Mouse (Mus musculus) layer of hippocampus, adult 18-20 months (tissue): ENCODE data around the gene Mpdu1. TPM values are rescaled to one million over a fixed set of nuclear protein-coding genes. Genes with fewer than 3 reads are reported as not detected.
"Not testable (repeated sequence)": the region's sequence is repeated elsewhere in the genome, so short reads cannot be mapped to it uniquely, and the experiment has no call there.

ENCODE experiments used
- DNase-seq, 2 experiments: peaks; one replicate each; pipeline ENCODE4 v3.0.0; 2022; ENCODE audit warnings: low spot score in 2 of 2
- long read RNA-seq: library from polyadenylated mRNA; stranded (forward); transcript quantifications from one replicate; pipeline ENCODE4 v2.0.0, GENCODE M21; 2021
- total RNA-seq, 2 experiments: library from RNA; stranded (reverse); gene quantifications; 2 replicates each; pipeline ENCODE4 v1.2.3; 2021

The Mpdu1 gene
- 10 to 100 TPM; 56.2 to 60.3 TPM for total RNA-seq
- long read RNA-seq, transcript Mpdu1-202 (6 exons, 646 nt): minor isoform, 5 of 22 reads
- long read RNA-seq, transcript Mpdu1-201 (7 exons, 1,321 nt): major isoform, 13 of 22 reads
- long read RNA-seq, partial matches to known transcripts: 0 of 22 reads
- long read RNA-seq, other reads (novel, unspliced or antisense): 3 of 22 reads

DNA sequence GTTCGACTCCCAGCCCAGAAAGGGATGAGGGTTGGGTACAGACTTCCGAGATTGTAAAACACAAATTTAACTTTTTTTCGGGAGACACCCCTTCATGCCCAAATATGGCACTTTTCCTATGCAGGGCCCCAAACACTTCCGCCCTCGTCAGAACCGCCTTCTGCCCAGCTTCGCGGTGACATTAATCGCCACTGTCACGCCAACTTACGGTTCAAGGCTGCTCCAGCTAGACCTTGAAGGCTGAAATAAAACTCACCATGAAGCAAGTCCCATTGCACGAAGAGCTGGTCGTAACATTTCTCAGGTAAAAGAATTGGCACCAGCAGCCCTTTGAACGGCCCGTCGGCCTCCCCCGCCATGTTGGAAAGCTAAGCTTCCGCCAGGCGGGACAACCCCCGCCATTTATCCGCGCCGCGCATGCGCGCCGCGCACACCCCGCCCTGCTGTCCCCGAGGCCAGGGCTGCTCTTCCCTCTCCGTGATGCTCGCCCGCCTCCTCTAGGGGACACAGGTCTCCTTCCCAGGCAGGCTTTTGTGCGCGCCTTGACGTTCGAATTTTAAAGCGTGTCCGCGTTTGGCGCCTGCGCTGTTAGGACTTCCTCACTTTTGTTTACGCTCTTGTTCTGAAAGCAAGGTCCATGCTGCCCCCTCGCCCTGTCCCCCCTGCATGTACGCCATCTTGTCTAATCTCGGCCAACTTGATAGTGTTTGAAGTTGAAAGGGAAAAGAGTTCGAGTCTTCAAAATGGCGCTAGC is at the start of gene Mpdu1:
Gene Mpdu1 (minus strand): TSS at position 430 of the 754 bp plus-strand sequence.
- peak; percentile 93 to 94 for DNase-seq

DNA sequence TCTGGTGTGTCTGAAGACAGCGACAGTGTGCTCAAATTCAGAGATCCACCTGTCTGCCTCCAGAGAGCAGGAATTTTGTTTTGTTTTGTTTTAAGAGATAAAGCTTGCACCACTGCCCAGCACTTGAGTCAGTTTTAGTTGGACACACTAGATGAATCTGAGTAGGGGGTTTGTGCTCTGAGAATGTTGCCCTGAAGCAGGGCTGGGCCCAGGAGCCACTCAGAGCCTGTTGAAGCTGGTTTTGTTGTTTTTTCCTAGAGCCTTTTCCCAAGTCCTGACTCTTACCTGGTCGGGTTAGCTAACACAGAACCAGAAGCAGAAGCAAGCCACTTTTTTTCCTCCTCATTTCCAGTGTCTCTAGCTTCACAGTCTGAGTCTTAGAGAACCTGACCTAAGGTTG is 48.6 kb upstream of the Mpdu1 start:
- DNase-seq: no peak

DNA sequence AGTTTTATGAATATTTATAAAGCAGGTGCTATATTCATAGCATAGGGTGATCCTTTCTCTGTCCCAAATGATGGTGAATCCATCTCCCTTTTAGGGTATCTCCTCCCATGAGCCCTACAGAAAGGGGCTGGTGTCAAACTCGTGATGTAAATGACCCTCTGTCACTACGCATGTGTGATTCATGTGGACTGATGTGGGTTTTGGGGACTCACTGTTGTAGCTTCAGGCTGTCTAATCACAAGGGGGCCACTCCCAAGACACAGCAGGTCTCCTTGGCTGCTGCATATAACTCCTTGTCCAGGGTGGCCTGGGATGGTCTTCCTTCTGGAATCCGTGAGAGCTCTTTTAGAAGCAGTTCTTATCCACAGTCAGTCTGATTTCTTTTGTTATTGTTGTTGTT is 48.0 kb upstream of the Mpdu1 start:
- no peak for DNase-seq

DNA sequence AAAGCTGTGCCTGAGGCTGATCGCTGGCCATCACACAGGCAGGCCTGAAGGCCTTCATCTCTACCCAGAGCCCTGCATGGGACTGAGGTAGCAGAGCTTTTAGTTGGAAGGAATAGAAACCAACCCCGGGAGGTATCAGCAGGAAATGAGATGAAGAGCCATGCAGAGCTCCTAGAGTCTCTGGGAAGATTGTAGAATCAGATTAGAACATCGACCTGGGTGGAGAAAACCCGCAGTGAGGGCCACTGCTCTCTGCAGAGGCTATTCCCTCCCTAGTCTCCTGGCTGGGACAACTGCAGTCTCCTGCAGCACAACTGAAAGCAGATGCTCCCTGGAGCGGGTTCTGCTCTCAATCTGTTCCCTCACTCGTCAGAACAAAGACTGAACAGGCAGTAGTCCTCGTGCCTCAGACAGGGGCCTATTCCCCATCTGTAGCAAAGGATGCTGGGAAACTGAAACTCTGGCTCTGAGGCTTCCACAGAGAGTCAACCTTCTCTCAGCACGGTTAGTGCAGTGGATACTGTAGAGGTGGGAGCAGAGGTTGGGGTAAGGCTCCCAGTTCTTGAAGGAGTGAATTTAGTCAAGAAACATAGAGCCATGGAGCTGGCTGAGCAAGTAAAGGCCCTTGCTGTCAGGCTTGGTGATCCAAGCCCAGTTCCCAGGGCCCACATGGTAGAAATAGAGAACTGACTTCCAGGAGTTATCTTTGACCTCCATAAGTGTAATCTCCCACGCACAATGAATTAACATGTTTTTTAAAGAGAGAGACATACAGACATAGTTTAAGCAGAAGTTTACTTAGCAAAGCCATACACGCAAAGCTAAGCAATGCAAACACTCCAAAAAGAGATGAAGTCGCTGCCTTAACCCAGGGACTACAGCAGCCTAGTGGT is 47.4 kb upstream of the Mpdu1 start:
- peak in 1 of 2 experiments; percentile 60 for DNase-seq

DNA sequence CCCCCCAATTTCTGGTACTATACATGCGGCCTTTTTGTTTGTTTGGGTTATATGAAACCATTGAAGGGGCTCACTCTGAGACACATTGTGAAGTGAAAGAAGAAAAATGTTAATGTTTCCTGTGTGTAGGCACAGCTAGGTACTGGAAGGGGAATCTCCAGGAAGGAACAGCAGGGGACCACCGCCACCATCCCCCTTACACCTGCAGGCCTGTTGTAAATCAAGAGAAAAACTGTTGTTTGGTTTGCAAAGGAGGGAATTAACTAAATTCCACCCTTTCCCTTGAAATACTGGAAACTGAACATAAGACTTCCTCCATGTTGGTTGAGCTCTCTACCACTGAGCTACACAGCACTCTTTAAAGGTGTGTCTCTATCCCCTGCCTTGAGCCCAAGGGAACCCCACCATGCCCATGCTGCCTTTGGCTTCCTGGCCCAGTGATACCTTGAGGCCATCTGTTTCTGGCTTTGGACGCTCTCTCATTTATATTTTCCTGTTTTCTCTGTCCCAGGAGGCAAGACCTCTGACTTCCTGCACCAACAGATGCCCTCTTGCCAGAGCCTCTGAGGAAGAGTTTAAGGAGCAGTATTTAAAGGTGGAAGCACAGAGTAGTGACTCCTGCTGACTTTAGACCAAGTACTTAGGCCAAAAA is 46.3 kb upstream of the Mpdu1 start:
- DNase-seq: no peak

DNA sequence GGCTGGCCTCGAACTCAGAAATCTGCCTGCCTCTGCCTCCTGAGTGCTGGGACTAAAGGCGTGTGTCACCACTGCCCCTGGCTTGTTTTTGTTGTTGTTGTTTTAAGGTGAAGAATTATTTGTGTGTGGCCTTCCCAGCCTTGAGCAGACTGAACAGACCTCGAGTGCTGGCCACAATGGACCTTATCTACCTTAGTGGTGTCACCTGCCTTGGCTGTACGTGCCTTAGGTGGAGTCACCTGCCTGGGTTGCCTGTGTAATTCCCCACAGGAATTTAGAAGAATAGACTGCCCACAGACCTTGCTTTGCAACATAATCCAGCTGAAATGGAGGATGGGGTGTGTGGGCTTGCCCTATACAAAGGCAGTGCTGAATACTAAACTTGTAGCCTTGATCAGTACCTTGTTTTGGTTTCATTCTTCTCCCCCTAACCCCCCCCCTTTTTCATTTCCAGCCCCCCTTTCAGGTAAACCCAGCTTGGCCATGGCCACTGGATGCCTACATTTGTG is 45.5 kb upstream of the Mpdu1 start:
- DNase-seq: no peak

DNA sequence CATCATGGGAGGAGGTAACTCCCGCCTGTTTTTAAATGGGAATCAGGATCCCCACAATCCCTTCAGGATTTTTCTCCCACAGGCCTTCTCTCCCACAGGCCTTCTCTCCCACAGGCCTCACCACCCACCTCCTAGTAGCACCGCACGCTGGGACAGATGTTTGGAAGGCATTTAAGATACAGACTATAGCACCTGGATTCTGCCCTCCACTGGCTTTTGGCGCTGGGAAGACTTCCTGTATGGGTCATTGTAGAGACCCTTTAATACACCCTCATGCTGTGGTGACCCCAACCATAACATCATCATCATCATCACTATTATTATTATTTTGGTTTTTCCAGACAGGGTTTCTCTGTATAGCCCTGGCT is 45.0 kb upstream of the Mpdu1 start:
- no peak for DNase-seq

DNA sequence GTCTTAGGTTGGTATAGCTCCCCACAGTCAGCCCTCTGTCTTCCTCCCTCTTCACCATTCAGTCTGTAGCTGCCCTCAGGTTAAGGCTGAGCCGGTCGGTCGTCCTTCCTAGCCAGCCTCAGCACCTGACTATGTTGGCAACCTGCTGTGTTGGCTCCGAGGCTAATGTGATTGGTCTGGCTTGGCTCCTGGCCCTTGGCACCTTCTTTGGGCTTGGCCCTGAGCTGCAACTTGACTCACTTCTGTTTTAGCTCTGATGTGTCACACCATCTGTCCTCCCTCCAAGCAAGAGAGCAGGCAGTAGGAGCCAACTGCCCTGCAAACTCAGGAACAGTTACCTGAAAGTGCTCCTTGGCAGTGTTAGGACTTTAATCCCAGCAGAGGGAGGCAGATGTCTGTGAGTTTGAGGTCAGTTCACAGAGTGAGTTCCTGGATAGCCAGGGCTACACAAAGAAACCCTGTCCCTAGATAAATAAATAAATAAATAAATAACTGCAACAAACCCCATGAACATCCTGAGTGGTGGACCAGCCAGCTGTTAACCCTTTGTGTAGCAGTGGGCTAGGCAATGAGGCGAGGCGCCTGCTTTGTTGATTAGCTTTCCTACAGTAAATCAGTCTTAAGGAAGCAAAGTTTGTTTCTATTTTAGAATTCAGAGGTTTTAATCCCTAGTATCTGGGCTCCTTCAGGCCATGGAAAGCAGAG is 44.5 kb upstream of the Mpdu1 start:
- peak in 1 of 2 experiments; percentile 24 for DNase-seq

DNA sequence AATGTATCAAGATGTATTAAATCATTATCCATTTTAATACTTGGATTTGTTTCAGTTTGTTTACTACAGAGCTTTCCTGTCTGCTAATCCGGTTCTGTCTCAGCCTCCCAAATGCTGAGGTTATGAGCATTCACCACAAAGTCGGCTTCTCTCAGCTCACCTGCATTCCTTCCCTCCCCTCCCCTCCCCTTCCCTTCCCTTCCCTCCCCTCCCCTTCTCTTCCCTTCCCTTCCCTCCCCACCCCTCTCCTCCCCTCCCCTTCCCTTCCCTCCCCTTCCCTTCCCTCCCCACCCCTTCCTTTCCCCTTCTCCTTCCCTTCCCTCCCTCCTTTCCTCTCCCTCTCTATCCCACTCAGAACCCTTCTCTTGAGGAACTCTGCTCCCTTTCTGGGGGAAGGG is 42.2 kb upstream of the Mpdu1 start:
- no peak for DNase-seq

DNA sequence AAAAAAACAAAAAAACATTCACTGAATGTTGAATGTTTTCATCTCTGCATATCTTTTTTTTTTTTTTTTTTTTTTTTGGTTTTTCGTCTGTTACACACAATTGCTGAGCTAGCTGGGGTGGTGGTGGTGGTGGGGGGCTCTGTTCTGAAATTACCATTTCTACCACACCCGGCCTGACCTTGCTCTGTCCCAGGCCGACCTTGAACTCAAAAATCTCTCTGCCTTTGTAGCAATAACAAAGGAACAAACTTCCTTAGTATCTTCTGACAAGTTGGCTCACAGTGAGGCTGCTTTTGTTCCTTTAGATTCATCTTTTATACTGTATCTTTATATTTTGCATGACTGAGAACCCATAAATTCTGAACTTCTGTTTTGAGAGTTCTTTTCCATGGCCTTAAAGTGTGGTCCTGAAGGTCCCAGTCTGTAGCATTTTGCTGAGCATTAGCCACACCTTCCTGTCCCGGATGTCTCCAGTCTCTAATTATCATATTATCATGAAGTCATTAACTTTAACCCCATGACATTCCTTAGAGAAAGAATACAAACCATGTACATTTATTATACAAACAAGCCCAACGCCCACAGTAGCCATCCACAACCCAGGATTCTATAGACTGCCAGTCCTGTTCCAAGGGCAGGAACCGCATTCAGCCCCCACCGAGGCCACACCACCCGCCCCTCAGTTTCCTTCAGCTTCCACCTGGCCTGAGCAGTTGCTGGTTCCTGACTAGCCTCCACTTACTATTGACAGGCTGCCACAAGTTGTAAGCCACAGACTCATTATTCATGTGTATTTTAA is 41.6 kb upstream of the Mpdu1 start:
- DNase-seq: no peak

DNA sequence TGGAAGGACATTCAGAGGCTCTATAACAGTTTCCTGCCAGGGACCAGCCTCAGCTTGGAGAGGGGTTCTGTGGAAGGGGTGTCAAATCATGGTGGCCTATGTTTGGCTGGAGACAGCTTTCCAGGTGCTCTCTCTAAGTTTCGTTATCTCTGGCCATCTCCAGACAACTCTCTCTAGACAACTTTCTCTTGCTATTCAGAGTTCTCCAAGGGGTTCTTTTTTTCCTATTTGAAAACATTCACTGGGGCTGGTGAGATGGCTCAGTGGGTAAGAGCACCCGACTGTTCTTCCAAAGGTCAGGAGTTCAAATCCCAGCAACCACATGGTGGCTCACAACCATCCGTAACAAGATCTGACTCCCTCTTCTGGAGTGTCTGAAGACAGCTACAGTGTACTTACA is 40.9 kb upstream of the Mpdu1 start:
- not testable (repeated sequence) for DNase-seq

DNA sequence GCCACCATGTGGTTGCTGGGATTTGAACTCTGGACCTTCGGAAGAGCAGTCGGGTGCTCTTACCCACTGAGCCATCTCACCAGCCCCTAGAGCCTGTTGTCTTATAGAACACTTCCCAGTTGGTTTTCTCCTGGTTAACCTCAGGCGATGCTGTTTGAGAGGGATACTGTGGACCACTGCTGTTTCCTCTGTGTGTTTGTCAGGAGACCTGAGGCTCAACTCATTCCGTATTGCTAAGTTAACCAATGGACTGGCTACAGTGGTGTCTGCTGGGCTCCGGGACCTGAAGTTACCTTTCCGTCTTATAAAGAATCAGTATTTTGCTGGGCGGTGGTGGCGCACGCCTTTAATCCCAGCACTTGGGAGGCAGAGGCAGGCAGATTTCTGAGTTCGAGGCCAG is 40.4 kb upstream of the Mpdu1 start:
- DNase-seq: not testable (repeated sequence)

DNA sequence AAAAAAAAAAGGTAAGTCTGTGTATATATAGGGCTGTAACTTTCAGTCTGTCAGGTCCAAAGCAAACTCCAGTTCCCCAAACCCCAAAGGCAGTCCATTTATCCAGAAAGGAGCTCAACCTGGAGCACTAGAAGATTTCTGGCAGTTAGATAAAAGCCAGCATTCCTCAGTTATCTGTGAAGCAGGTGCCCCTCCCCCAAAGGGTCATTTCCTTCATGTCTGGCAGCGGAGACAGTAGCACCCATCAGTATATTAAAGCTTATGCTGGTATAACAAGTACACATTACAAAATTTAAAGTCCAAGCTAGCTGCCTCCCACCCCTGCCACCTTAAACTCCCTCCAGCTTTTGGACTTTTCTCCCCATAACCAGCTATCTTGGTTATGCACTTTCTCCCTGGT is 37.2 kb upstream of the Mpdu1 start:
- no peak for DNase-seq

DNA sequence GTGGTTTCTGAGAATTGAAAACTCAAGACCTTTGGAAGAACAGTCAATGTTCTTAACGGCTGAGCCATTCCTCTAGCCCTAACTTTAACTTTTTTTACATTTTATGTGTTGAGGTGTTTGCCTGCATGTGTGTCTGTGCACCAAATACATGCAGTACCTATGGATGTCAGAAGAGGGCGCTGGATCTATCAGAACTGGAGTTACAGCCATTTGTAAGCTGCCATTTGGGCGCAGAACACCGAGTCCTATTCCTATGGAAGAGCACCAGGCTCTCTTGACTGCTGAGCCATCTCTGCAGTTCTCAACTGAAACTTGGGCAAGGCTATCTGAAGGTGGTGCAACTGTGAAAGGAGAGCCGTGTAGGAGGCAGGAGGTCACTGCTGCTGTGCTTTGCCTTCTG is 36.1 kb upstream of the Mpdu1 start:
- DNase-seq: no peak

DNA sequence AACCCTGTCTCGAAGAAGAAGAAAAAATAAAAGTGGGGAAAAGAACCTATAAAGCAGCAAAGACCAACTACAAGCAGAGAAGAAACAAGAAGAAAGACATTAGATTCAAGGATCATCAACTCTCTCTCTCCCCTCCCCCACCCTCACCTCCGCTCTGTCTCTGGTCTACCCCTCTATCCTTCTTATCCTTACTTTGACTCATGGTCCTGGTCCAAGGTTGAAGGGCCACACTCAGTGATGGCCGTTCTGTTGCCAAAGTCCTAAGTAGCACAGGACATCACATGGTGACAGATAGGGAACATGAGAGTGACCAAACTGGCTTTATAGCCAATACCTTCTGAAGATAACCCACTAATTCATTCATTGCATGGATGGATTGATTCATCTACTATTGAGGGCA is 35.0 kb upstream of the Mpdu1 start:
- DNase-seq: no peak

DNA sequence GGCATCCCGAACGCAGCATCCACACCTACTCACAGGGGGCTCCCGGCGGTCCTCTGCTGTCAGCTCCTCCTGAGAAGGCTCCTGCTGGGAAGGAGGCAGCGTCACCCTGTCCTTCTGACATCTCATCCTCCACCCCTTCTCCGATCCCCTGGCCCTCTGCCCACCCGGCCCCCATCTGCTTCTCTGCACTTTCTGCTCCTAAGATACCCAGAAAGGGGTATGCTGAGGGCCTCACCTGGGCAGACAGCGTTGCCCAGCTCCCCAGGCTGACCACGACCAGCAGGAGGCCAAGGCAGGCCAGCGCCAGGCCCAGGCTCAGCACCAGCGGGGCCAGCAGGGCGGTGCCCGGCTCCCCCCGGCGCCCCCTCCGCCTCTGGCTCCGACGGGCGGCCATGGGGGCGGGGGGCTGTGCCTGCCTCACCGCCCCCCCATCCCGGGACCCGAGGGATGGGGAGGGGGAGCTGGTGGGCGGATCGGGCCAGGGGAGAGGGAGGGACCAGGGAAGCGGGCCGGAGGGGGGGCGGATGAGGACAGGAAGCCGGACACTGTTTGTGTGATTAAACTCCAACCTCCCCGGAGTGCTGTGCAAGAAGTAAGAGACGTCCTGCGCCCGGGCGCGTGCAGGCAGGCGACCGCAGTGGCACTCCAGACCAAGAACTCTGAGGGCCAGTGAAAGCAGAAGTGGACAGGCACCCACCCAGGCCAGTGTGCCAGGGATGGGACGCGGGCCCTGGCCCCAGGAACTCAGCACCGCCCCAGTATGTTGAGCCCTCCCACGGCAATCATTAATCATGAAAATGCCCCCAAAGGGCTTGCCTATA is 33.1 kb upstream of the Mpdu1 start, which contains the start of the genes Tnfsf12 and Tnfsfm13:
Gene Tnfsf12 (minus strand): TSS at position 489 of the 821 bp plus-strand sequence.
Gene Tnfsfm13 (minus strand): TSS at position 738 of the 821 bp plus-strand sequence.
- DNase-seq: peak in 1 of 2 experiments; percentile 49

DNA sequence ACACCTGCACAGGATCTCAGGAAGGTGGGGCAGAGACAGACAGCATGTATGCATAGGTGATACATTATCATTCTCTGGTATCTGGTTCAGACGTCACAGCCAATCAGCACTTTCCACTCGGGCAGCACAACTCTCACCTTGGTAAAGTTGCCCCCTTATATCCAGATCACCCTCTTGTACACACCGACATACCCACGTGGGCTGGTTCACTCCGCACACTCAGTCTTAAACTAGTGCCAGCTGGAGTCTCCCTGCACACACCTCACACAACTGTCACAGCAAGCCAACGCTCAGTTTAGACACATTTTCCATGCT is 32.6 kb upstream of the Mpdu1 start:
- no peak for DNase-seq

DNA sequence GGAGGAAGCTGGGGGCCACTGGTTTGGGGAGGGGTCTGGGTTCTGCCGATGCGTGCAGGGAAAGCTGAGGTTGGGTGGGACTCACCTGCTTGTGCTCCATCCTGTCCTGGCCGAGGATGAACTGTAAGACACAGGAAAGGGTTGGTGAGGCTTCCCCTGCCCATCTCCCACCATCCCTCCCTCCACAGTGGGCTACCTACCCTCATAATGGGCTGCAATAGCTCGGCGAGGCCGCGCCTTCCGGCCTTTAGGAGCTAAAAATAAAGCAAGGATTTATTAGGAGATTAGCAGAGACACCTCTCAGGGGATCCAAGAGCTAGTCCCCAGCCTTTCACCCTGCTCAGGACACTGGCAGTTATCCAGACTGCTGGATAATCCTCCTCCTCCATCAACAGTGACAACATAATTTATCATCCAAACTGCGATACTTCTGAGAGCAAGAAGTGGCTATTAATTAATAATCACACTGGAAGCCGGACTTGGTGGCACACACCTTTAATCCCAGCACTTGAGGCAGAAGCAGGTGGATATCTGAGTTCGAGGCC is 31.1 kb upstream of the Mpdu1 start:
- no peak for DNase-seq

DNA sequence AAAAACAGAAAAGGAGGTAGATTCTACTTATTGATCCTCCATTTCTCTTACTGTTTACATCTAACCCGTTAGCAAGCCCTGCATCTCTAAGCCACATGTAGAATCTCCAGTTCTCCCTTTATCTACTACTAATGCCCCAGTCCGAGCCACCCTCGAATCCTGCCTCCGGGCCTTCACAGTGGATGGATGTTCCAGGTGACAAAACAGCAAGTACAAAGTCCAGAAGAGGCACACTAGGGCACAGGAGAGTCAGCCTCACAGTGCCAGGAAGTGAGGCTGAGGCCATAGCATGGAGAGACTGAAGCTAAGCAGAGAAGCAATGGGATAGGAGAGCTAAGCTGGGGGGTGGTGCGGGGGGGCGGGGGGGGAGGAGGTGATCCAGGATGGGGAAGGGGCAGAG is 30.4 kb upstream of the Mpdu1 start:
- no peak for DNase-seq
